11 mouse cellular contexts compared by ENCODE assay signal in the genomic region with DNA sequence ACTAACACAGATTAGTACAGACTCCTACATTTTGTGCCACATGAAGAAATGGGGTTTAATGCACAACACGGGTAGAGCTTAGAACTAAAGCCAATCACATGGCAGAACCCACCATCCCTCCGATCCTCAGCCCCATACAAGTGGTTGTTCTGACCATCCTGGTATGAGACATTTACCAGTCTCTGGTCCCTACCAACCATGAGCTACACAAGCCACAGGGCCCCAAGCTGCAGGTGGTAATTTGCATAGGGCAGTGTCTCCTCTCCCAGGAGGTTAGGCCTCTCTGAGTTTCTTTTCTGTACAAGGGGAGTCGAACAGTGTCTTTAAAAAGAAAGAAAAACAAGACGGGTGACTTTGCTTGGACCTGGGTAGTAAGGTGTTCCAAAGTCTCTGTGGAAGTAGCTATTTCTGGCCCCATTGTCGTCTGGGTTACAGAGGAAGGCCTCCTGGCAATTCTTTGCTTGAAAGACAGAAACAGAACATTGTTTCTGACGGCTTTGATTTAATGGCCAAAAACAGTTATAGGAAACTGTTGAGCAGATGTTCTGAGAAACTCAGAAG. TPM values are rescaled to one million over a fixed set of nuclear protein-coding genes. Genes with fewer than 3 reads are reported as not detected.
A peak's percentile ranks its signal among the peaks of the same experiment; 100 is the strongest.
DNase-seq lines count a peak whose midpoint lies in the region; ATAC-seq and TF ChIP-seq lines count a peak whose summit lies in the region.
"Had no signal": no experiment of that assay in that cellular context is flagged by ENCODE, and none has a peak within 500 bp of the region (broad histone marks: within the 10 kb centered on the region; RNA-seq: fewer than 3 reads in every experiment).

No protein-coding gene starts in this region.

- H3K4me3 ChIP-seq in hindbrain, embryonic 12.5 days, result no peak overlapping the region
- H3K4me3 ChIP-seq in hindbrain, embryonic 11.5 days (ENCODE audit: low read depth, low read length), result no peak overlapping the region
- H3K4me3 ChIP-seq in midbrain, embryonic 11.5 days (ENCODE audit: low read depth, low read length), result no peak overlapping the region
- H3K4me3 ChIP-seq in midbrain, embryonic 14.5 days (replicated peaks; ENCODE audit: low read depth, low read length), result no peak overlapping the region
- no peak overlapping the region for H3K4me3 ChIP-seq in limb, embryonic 14.5 days (replicated peaks; ENCODE audit: low read length)
- H3K4me3 ChIP-seq in forebrain, embryonic 15.5 days, result no peak overlapping the region
- H3K4me3 ChIP-seq: midbrain, embryonic 13.5 days had no signal

- 0 out of 2 replicates have a peak overlapping the region, but pooled peaks have one; percentile 3 for H3K27ac ChIP-seq in hindbrain, embryonic 12.5 days
- H3K27ac ChIP-seq in hindbrain, embryonic 11.5 days (ENCODE audit: low read depth, low read length), result no peak overlapping the region
- H3K27ac ChIP-seq in midbrain, embryonic 11.5 days (ENCODE audit: low read depth, low read length), result no peak overlapping the region
- no peak overlapping the region for H3K27ac ChIP-seq in midbrain, embryonic 14.5 days (replicated peaks; ENCODE audit: low read depth, low read length)
- H3K27ac ChIP-seq in limb, embryonic 14.5 days (replicated peaks; ENCODE audit: low read depth, low read length), result no peak overlapping the region; the same call in 1 of the 2 replicates
- H3K27ac ChIP-seq in forebrain, embryonic 15.5 days (replicated peaks), result no peak overlapping the region
- H3K27ac ChIP-seq: midbrain, embryonic 13.5 days had no signal

- no peaks in the 10 kb centered on the region for H3K9me3 ChIP-seq in hindbrain, embryonic 12.5 days (replicated peaks)
- no peaks in the 10 kb centered on the region for H3K9me3 ChIP-seq in hindbrain, embryonic 11.5 days (ENCODE audit: control insufficient read depth, low read length)
- no peaks in the 10 kb centered on the region for H3K9me3 ChIP-seq in midbrain, embryonic 11.5 days (ENCODE audit: control insufficient read depth, low read length)
- no peaks in the 10 kb centered on the region for H3K9me3 ChIP-seq in midbrain, embryonic 14.5 days (ENCODE audit: control insufficient read depth, low read length)
- H3K9me3 ChIP-seq in limb, embryonic 14.5 days (ENCODE audit: control insufficient read depth, low read length), result no peaks in the 10 kb centered on the region
- H3K9me3 ChIP-seq in forebrain, embryonic 15.5 days, result no peaks in the 10 kb centered on the region
- H3K9me3 ChIP-seq: midbrain, embryonic 13.5 days had no signal

- no peaks in the 10 kb centered on the region for H3K36me3 ChIP-seq in hindbrain, embryonic 12.5 days
- H3K36me3 ChIP-seq in hindbrain, embryonic 11.5 days (ENCODE audit: control insufficient read depth, insufficient read depth, low read length), result no peaks in the 10 kb centered on the region
- H3K36me3 ChIP-seq in midbrain, embryonic 11.5 days (ENCODE audit: control insufficient read depth, insufficient read depth, low read length), result no peaks in the 10 kb centered on the region
- no peaks in the 10 kb centered on the region for H3K36me3 ChIP-seq in midbrain, embryonic 14.5 days (ENCODE audit: control insufficient read depth, insufficient read depth, low read length)
- H3K36me3 ChIP-seq in limb, embryonic 14.5 days (ENCODE audit: control insufficient read depth, insufficient read depth, low read length), result no peaks in the 10 kb centered on the region
- H3K36me3 ChIP-seq in forebrain, embryonic 15.5 days, result no peaks in the 10 kb centered on the region
- H3K36me3 ChIP-seq: midbrain, embryonic 13.5 days had no signal

- no peak overlapping the region for H3K9ac ChIP-seq in hindbrain, embryonic 12.5 days
- H3K9ac ChIP-seq in hindbrain, embryonic 11.5 days (ENCODE audit: low read depth, low read length), result no peak overlapping the region
- H3K9ac ChIP-seq in midbrain, embryonic 11.5 days (ENCODE audit: low read length), result no peak overlapping the region
- H3K9ac ChIP-seq in midbrain, embryonic 14.5 days (replicated peaks; ENCODE audit: low read length), result no peak overlapping the region
- H3K9ac ChIP-seq in limb, embryonic 14.5 days (ENCODE audit: low read depth, low read length, severe bottlenecking), result no peak overlapping the region
- no peak overlapping the region for H3K9ac ChIP-seq in forebrain, embryonic 15.5 days (replicated peaks)
- H3K9ac ChIP-seq: forebrain, postnatal 0 days; midbrain, embryonic 13.5 days had no signal

- DNase-seq in hindbrain, embryonic 11.5 days (ENCODE audit: low spot score), result no peak
- DNase-seq in midbrain, embryonic 11.5 days (ENCODE audit: low spot score, missing footprints), result peak; percentile 64
- no peak for DNase-seq in midbrain, embryonic 14.5 days
- DNase-seq in limb, embryonic 14.5 days (ENCODE audit: low spot score), result peak; percentile 65
- no peak for DNase-seq in testis, postnatal 14 days (ENCODE audit: low spot score)
- DNase-seq: adrenal gland, postnatal 25 days; cerebellum, postnatal 14 days; forebrain, postnatal 0 days had no signal

- H3K4me2 ChIP-seq in hindbrain, embryonic 12.5 days (replicated peaks), result no peak overlapping the region
- no peak overlapping the region for H3K4me2 ChIP-seq in hindbrain, embryonic 11.5 days (replicated peaks; ENCODE audit: low read depth, low read length)
- no peak overlapping the region for H3K4me2 ChIP-seq in midbrain, embryonic 11.5 days
- H3K4me2 ChIP-seq in midbrain, embryonic 14.5 days (ENCODE audit: low read length), result no peak overlapping the region
- no peak overlapping the region for H3K4me2 ChIP-seq in limb, embryonic 14.5 days (replicated peaks; ENCODE audit: low read depth, low read length, severe bottlenecking)
- H3K4me2 ChIP-seq in forebrain, embryonic 15.5 days (replicated peaks), result no peak overlapping the region
- H3K4me2 ChIP-seq: midbrain, embryonic 13.5 days had no signal

- 66% methylated on average over 6 of the region's 6 CpGs for WGBS in hindbrain, embryonic 12.5 days
- 64% methylated on average over 6 of the region's 6 CpGs for WGBS in hindbrain, embryonic 11.5 days
- 72% methylated on average over 6 of the region's 6 CpGs for WGBS in midbrain, embryonic 11.5 days
- 70% methylated on average over 6 of the region's 6 CpGs for WGBS in midbrain, embryonic 14.5 days
- 47% methylated on average over 6 of the region's 6 CpGs for WGBS in limb, embryonic 14.5 days
- WGBS in forebrain, embryonic 15.5 days, result 73% methylated on average over 6 of the region's 6 CpGs

- TF ChIP-seq POLR2A in limb, embryonic 14.5 days (IDR thresholded peaks at IDR 0.05; ENCODE audit: borderline replicate concordance, extremely low read depth, insufficient read depth, insufficient read length), result no peak

- H3K4me1 ChIP-seq in hindbrain, embryonic 12.5 days, result no peaks in the 10 kb centered on the region
- H3K4me1 ChIP-seq in hindbrain, embryonic 11.5 days (replicated peaks; ENCODE audit: control insufficient read depth, insufficient read depth, low read length), result no peaks in the 10 kb centered on the region
- peaks cover 3% of the 10 kb centered on the region; the same call in 1 of the 2 replicates for H3K4me1 ChIP-seq in midbrain, embryonic 11.5 days (ENCODE audit: control insufficient read depth, insufficient read depth, low read length)
- H3K4me1 ChIP-seq in midbrain, embryonic 14.5 days (ENCODE audit: control insufficient read depth, insufficient read depth, low read length), result no peaks in the 10 kb centered on the region
- H3K4me1 ChIP-seq in limb, embryonic 14.5 days (ENCODE audit: control insufficient read depth, insufficient read depth, low read length), result peaks cover 8% of the 10 kb centered on the region
- H3K4me1 ChIP-seq in forebrain, embryonic 15.5 days, result no peaks in the 10 kb centered on the region

- no peak for ATAC-seq in hindbrain, embryonic 12.5 days (ENCODE audit: low FRiP score)
- ATAC-seq in hindbrain, embryonic 11.5 days (ENCODE audit: low FRiP score), result no peak
- ATAC-seq in midbrain, embryonic 11.5 days (ENCODE audit: low FRiP score), result no peak
- ATAC-seq in midbrain, embryonic 14.5 days (ENCODE audit: low FRiP score, low TSS enrichment), result no peak
- no peak for ATAC-seq in limb, embryonic 14.5 days (ENCODE audit: low FRiP score, low read depth)
- ATAC-seq in forebrain, embryonic 15.5 days (replicated peaks), result no peak
- ATAC-seq: forebrain, postnatal 0 days; midbrain, embryonic 13.5 days had no signal

- peaks cover 34% of the 10 kb centered on the region for H3K27me3 ChIP-seq in hindbrain, embryonic 12.5 days
- peaks cover 3% of the 10 kb centered on the region; the same call in 1 of the 2 replicates for H3K27me3 ChIP-seq in hindbrain, embryonic 11.5 days (ENCODE audit: control insufficient read depth, insufficient read depth, low read length)
- peaks cover 8% of the 10 kb centered on the region for H3K27me3 ChIP-seq in midbrain, embryonic 11.5 days (ENCODE audit: control insufficient read depth, insufficient read depth, low read length)
- peaks cover 27% of the 10 kb centered on the region for H3K27me3 ChIP-seq in midbrain, embryonic 14.5 days (ENCODE audit: control insufficient read depth, insufficient read depth, low read length)
- H3K27me3 ChIP-seq in limb, embryonic 14.5 days (ENCODE audit: control insufficient read depth, insufficient read depth, low read length), result no peaks in the 10 kb centered on the region
- H3K27me3 ChIP-seq in forebrain, embryonic 15.5 days, result 0 out of 2 replicates have a peak, but pooled peaks cover 3% of the 10 kb centered on the region

RNA-seq across cellular contexts. Expression of a gene that starts 23.1 kb away (rescaled TPM):
- 35.7 and 38.5 TPM in 2 replicates for polyA plus RNA-seq in hindbrain, embryonic 12.5 days (2016; fragmentation: Nextera tagmentation; extraction: Ambion mirVana)
- 24.3 and 25.2 TPM in 2 replicates for polyA plus RNA-seq in hindbrain, embryonic 11.5 days (2014; fragmentation: Nextera tagmentation; extraction: Ambion mirVana)
- 21.7 and 22.9 TPM in 2 replicates for polyA plus RNA-seq in midbrain, embryonic 11.5 days (2014; fragmentation: Nextera tagmentation; extraction: Ambion mirVana)
- polyA plus RNA-seq in midbrain, embryonic 14.5 days (2014; fragmentation: Nextera tagmentation; extraction: Ambion mirVana), result 8.3 and 19.6 TPM in 2 replicates
- 21.3 and 23.6 TPM in 2 replicates for polyA plus RNA-seq in limb, embryonic 14.5 days (2012; rRNA removed)
- polyA plus RNA-seq in limb, embryonic 14.5 days (2014; fragmentation: Nextera tagmentation; extraction: Ambion mirVana), result 34.3 and 38.8 TPM in 2 replicates
- polyA plus RNA-seq in forebrain, embryonic 15.5 days (2015; fragmentation: Nextera tagmentation; extraction: Ambion mirVana), result 18.9 and 20.3 TPM in 2 replicates

Comparison
In these comparisons a context has a peak if more than half of its experiments do, and no peak if none do; other contexts are left out.
1. DNase-seq: peak in midbrain, embryonic 11.5 days (single experiment) and limb, embryonic 14.5 days (single experiment); none in hindbrain, embryonic 11.5 days (single experiment), midbrain, embryonic 14.5 days (single experiment) and testis, postnatal 14 days (single experiment).